Mouse (Mus musculus) heart, embryonic 14.5 days (tissue): ENCODE results near the gene Cchcr1. TPM values are rescaled to one million over a fixed set of nuclear protein-coding genes. Genes with fewer than 3 reads are reported as not detected.

ENCODE experiments used
- ATAC-seq: fragments of 200-750 bp; cut with Nextera tagmentation; 2 replicates; pipeline ENCODE4 v1.8.0; 2017; ENCODE audit warnings: low read depth, moderate TSS enrichment; ENCODE audit not compliant: insufficient number of reproducible peaks, insufficient read depth, low FRiP score
- H3K27ac ChIP-seq, 2 experiments: fragments of 200-500 bp in 1 of 2; fragments of 300-500 bp in 1 of 2; sonication (generic) in 1 of 2; replicated peaks in 1 of 2; 2 replicates each; pipeline ENCODE4 v1.5.1; 2012 to 2014; ENCODE audit warnings: low read depth in 2 of 2, low read length in 2 of 2, control low read depth in 1 of 2, mild to moderate bottlenecking in 1 of 2, mixed read lengths in 1 of 2; ENCODE audit not compliant: control insufficient read depth in 1 of 2, insufficient read depth in 1 of 2
- H3K27me3 ChIP-seq: fragments of 300-500 bp; sonication (generic); 2 replicates; pipeline ENCODE4 v1.6.1; 2014; ENCODE audit warnings: mild to moderate bottlenecking, low read length, control low read depth; ENCODE audit not compliant: control insufficient read depth, insufficient read depth
- H3K36me3 ChIP-seq: fragments of 300-500 bp; sonication (generic); 2 replicates; pipeline ENCODE4 v1.6.1; 2014; ENCODE audit warnings: mild to moderate bottlenecking, control low read depth, low read length, mixed read lengths; ENCODE audit not compliant: control insufficient read depth, insufficient read depth
- H3K4me1 ChIP-seq, 2 experiments: fragments of 200-500 bp in 1 of 2; fragments of 300-500 bp in 1 of 2; sonication (generic) in 1 of 2; 2 replicates each; pipeline ENCODE4 v1.6.1; 2012 to 2014; ENCODE audit warnings: low read length in 2 of 2, control low read depth in 1 of 2, mixed read lengths in 1 of 2; ENCODE audit not compliant: control insufficient read depth in 2 of 2, insufficient read depth in 2 of 2
- H3K4me2 ChIP-seq: fragments of 300-500 bp; sonication (generic); 2 replicates; pipeline ENCODE4 v1.6.1; 2014; ENCODE audit warnings: mild to moderate bottlenecking, low read length
- H3K4me3 ChIP-seq, 2 experiments: fragments of 200-500 bp in 1 of 2; fragments of 300-500 bp in 1 of 2; sonication (generic) in 1 of 2; 2 replicates each; pipeline ENCODE4 v1.5.1; 2012 to 2014; ENCODE audit warnings: low read length in 2 of 2, mild to moderate bottlenecking in 2 of 2, control low read depth in 1 of 2, low read depth in 1 of 2, moderate library complexity in 1 of 2; ENCODE audit not compliant: control insufficient read depth in 1 of 2, insufficient read depth in 1 of 2
- H3K9ac ChIP-seq: fragments of 300-500 bp; sonication (generic); 2 replicates; pipeline ENCODE4 v1.6.1; 2014; ENCODE audit warnings: mild to moderate bottlenecking, low read length
- H3K9me3 ChIP-seq: fragments of 300-500 bp; sonication (generic); 2 replicates; pipeline ENCODE4 v1.6.1; 2016; ENCODE audit warnings: low read length, control low read depth; ENCODE audit not compliant: control insufficient read depth
- WGBS: fragments of 180-500 bp; shearing (Covaris S2); extraction: QIAGEN DNeasy Blood & Tissue Kit; methylation state at CpG from one replicate; pipeline ENCODE4 v1.1.7; 2014; 5-methylcytosine and 5-hydroxymethylcytosine counted together
- polyA plus RNA-seq: library from polyadenylated mRNA; unstranded; fragments of >200 nt; fragmentation: Nextera tagmentation; extraction: Ambion mirVana; gene quantifications from 2 replicates; pipeline ENCODE4 v1.2.1, GENCODE M21; 2014

The Cchcr1 gene
- polyA plus RNA-seq, 1 experiment from 2014 or later = 10.4 TPM

DNA sequence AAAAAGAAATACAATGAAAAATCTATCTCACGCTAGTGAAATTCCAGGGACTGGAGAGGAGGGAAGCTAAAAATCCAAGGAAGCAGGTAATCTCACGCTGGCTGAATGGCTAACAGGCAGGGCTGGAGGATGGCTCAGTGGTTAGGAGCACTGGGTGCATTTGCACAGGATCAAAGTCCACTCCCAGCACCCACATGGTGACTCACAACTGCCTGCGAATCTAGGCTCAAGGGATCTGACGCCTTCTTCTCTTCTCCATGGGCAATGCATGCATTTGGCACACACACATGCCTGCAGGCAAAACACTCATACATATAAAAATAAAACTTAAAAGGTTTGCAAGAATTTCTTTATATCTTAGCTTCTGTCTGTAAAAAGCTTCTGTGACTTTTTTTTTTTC is 20.5 kb downstream of the Cchcr1 start:
- WGBS = 82% methylated on average over 4 of the region's 4 CpGs
- H3K27me3 ChIP-seq = no peaks in the 10 kb centered on the region; the same call in 1 of the 2 replicates
- no peak overlapping the region for H3K4me3 ChIP-seq
- H3K4me1 ChIP-seq = 0 out of 4 replicates have a peak, but pooled peaks cover 0 to 2% of the 10 kb centered on the region in 2 experiments
- no peak overlapping the region for H3K4me2 ChIP-seq
- H3K9ac ChIP-seq = no peak overlapping the region
- H3K36me3 ChIP-seq = no peaks in the 10 kb centered on the region
- no peaks in the 10 kb centered on the region for H3K9me3 ChIP-seq
- ATAC-seq = no peak
- no peak overlapping the region for H3K27ac ChIP-seq

DNA sequence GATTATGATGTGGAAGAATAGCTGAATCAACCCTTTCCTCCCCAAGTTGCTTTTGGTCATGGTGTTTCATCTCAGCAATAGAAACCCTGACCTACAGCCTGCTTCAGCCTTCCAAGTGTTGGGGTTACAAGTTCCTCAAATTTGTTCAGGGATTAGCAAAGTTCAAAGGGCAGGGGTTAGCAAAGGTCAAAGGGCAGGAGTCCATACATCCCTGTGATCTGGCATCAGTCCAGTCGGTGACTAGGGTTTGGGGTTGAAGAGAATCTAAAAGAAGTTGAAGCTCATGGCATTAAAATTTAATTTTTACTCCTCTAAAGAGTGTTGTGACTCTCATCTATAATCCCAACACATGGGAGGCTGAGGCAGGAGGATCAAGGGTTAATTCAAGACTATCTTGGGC is 21.6 kb downstream of the Cchcr1 start:
- ATAC-seq = no peak
- no peak overlapping the region for H3K4me3 ChIP-seq
- no peaks in the 10 kb centered on the region; the same call in 1 of the 2 replicates for H3K27me3 ChIP-seq
- H3K4me2 ChIP-seq = no peak overlapping the region
- no peak overlapping the region for H3K27ac ChIP-seq
- H3K9ac ChIP-seq = no peak overlapping the region
- peaks cover 4 to 6% of the 10 kb centered on the region in 2 experiments; a peak in 2 of 4 replicates for H3K4me1 ChIP-seq
- 80% methylated on average over 1 of the region's 1 CpGs for WGBS
- no peaks in the 10 kb centered on the region for H3K9me3 ChIP-seq
- H3K36me3 ChIP-seq = no peaks in the 10 kb centered on the region

DNA sequence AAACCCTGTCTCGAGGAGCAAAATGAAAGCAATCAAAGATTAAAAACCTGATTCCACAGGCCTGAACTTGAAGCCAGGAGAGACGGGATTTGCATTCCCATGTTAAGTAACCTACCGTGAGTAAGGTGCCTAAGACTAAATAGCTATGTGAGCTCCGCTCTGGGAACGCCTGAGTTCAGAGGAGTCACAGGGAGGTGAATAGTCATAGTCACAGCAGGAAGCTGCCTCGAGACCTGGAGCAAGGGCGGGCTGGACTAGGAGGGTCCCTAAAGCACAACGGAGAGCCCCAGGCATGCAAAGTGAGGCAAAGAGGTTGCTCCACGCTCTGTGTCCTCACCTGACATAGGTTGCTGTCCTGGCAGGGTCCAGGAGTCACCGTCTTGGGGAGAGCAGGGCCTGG is 22.6 kb downstream of the Cchcr1 start:
- no peak overlapping the region for H3K9ac ChIP-seq
- no peak overlapping the region for H3K4me3 ChIP-seq
- H3K27me3 ChIP-seq = no peaks in the 10 kb centered on the region; the same call in 1 of the 2 replicates
- ATAC-seq = no peak
- H3K4me1 ChIP-seq = peaks cover 8 to 11% of the 10 kb centered on the region in 2 experiments; a peak in 2 of 4 replicates
- H3K9me3 ChIP-seq = no peaks in the 10 kb centered on the region
- no peaks in the 10 kb centered on the region for H3K36me3 ChIP-seq
- H3K27ac ChIP-seq = no peak overlapping the region
- 54% methylated on average over 10 of the region's 10 CpGs for WGBS
- H3K4me2 ChIP-seq = no peak overlapping the region

- no peaks in the 10 kb centered on the region for H3K36me3 ChIP-seq
- peak overlapping the region; percentile 41 for H3K4me2 ChIP-seq
- no peaks in the 10 kb centered on the region; the same call in 1 of the 2 replicates for H3K27me3 ChIP-seq
- no peak overlapping the region for H3K9ac ChIP-seq
- H3K27ac ChIP-seq = no peak overlapping the region
- ATAC-seq = no peak
- H3K4me3 ChIP-seq = no peak overlapping the region
- H3K9me3 ChIP-seq = no peaks in the 10 kb centered on the region
- WGBS = 76% methylated on average over 15 of the region's 15 CpGs
- H3K4me1 ChIP-seq = peaks cover 11% of the 10 kb centered on the region in 2 experiments; a peak in 2 of 4 replicates
These were observed 26.0 kb downstream of the Cchcr1 start for GRCm38 (mm10) chr17:35542761-35543411.

DNA sequence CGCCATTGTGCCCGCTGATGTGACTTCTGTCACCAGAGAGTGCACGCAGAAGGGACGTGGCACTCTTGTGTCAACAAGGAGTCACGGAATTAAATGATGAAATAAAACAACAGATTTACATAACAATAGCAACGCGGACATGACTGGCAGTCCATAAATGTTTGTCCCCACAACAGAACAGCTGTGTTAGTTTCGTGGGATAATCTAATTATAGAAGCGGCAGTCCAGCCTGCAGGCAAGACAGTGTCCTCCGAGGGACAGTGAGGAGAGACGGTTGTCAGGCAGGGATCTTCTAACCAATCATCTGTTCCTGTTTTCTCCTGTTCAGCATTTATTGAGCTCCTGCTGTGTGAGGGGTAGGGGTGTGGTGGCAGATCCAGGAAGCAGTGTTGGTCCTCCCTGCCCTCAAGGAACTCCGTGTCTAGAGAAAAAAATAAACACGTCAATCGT is 26.5 kb downstream of the Cchcr1 start:
- 39% methylated on average over 14 of the region's 14 CpGs for WGBS
- Histone ChIP-seq H3K4me2 (peak overlapping the region; percentile 41), H3K9me3 (no peaks in the 10 kb centered on the region), H3K27me3 (no peaks in the 10 kb centered on the region; the same call in 1 of the 2 replicates), H3K4me3 (no peak overlapping the region), H3K4me1 (peaks cover 13% of the 10 kb centered on the region in 2 experiments), H3K27ac (no peak overlapping the region), H3K9ac (no peak overlapping the region), H3K36me3 (no peaks in the 10 kb centered on the region)
- ATAC-seq = no peak

- no peak overlapping the region for H3K4me3 ChIP-seq
- H3K4me2 ChIP-seq = no peak overlapping the region
- H3K27me3 ChIP-seq = no peaks in the 10 kb centered on the region; the same call in 1 of the 2 replicates
- H3K36me3 ChIP-seq = no peaks in the 10 kb centered on the region
- H3K27ac ChIP-seq = no peak overlapping the region
- ATAC-seq = no peak
- H3K9ac ChIP-seq = no peak overlapping the region
- 65% methylated on average over 6 of the region's 6 CpGs for WGBS
- H3K4me1 ChIP-seq = peaks cover 18% of the 10 kb centered on the region in 2 experiments
- no peaks in the 10 kb centered on the region for H3K9me3 ChIP-seq
These were observed 27.1 kb downstream of the Cchcr1 start for GRCm38 (mm10) chr17:35544001-35544400.

DNA sequence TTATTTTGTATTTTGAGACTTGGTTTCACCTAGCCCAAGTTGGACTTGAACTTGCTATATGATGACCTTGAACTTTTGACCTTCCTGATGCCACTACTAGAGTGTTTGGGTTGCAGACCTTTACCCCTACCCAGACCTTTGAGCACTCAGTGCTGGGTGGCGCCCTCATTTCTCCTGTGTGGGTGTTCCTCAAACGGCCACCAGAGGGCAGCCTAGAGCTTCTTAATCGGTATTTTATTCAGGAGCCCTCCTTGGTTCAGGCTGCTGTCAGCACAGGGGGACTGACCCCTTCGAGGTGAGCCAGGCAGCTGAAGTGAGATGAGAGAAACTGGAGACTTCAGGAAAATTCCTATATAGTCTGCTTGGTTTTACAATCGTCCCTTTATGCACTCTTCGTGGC is 27.8 kb downstream of the Cchcr1 start:
- H3K27ac ChIP-seq = no peak overlapping the region
- no peak for ATAC-seq
- no peak overlapping the region for H3K4me2 ChIP-seq
- 30% methylated on average over 6 of the region's 6 CpGs for WGBS
- H3K9ac ChIP-seq = no peak overlapping the region
- H3K27me3 ChIP-seq = no peaks in the 10 kb centered on the region; the same call in 1 of the 2 replicates
- no peaks in the 10 kb centered on the region for H3K36me3 ChIP-seq
- H3K9me3 ChIP-seq = no peaks in the 10 kb centered on the region
- no peak overlapping the region for H3K4me3 ChIP-seq
- H3K4me1 ChIP-seq = peaks cover 19 to 22% of the 10 kb centered on the region in 2 experiments
